Mouse (Mus musculus) retina, embryonic 14.5 days (tissue): ENCODE results near the gene Cdhr5.
A peak's percentile ranks its signal among the peaks of the same experiment; 100 is the strongest.

ENCODE experiments used
- DNase-seq: peaks from one replicate; pipeline ENCODE4 v3.0.0-alpha.2; 2015; ENCODE audit warnings: low spot score

Cdhr5 gene

GRCm38 (mm10) chr7:141276546-141276945 lies at the start of gene Cdhr5:
Gene Cdhr5 (minus strand): TSS chr7:141276786.
- no peak for DNase-seq

GRCm38 (mm10) chr7:141324686-141325085 lies 48.1 kb upstream of the Cdhr5 start:
- DNase-seq, result no peak

GRCm38 (mm10) chr7:141319446-141319845 lies 42.9 kb upstream of the Cdhr5 start:
- no peak for DNase-seq

GRCm38 (mm10) chr7:141317619-141318132 lies 41.1 kb upstream of the Cdhr5 start:
- DNase-seq, result no peak

- peak; percentile 46 for DNase-seq
These were observed 39.4 kb upstream of the Cdhr5 start for GRCm38 (mm10) chr7:141315974-141316373.

GRCm38 (mm10) chr7:141315076-141315475 lies 38.5 kb upstream of the Cdhr5 start:
- no peak for DNase-seq

- DNase-seq, result no peak
These were observed 37.8 kb upstream of the Cdhr5 start for GRCm38 (mm10) chr7:141314416-141314815.

GRCm38 (mm10) chr7:141304537-141304936 lies 28.0 kb upstream of the Cdhr5 start:
- DNase-seq, result no peak

GRCm38 (mm10) chr7:141302702-141303268 lies 26.2 kb upstream of the Cdhr5 start:
- no peak for DNase-seq

GRCm38 (mm10) chr7:141301386-141301785 lies 24.8 kb upstream of the Cdhr5 start:
- no peak for DNase-seq

- no peak for DNase-seq
These were observed 22.6 kb upstream of the Cdhr5 start for GRCm38 (mm10) chr7:141299175-141299574.

GRCm38 (mm10) chr7:141297926-141298650 lies 21.5 kb upstream of the Cdhr5 start:
- DNase-seq, result no peak

GRCm38 (mm10) chr7:141294479-141294878 lies 17.9 kb upstream of the Cdhr5 start:
- peak; percentile 12 for DNase-seq

- DNase-seq, result peak; percentile 55
These were observed 17.4 kb upstream of the Cdhr5 start for GRCm38 (mm10) chr7:141293852-141294471.

- peak; percentile 32 for DNase-seq
These were observed 16.2 kb upstream of the Cdhr5 start for GRCm38 (mm10) chr7:141292583-141293388.

- DNase-seq, result peak; percentile 52
These were observed 15.5 kb upstream of the Cdhr5 start, which contains the start of gene Drd4 for GRCm38 (mm10) chr7:141291921-141292582. Gene Drd4 (plus strand): TSS chr7:141292006.

- DNase-seq, result no peak
These were observed 11.5 kb upstream of the Cdhr5 start for GRCm38 (mm10) chr7:141288042-141288441.

- no peak for DNase-seq
These were observed 6.2 kb upstream of the Cdhr5 start for GRCm38 (mm10) chr7:141282756-141283155.

- no peak for DNase-seq
These were observed 4.9 kb upstream of the Cdhr5 start for GRCm38 (mm10) chr7:141281442-141281841.

- peak; percentile 68 for DNase-seq
These were observed 2.4 kb upstream of the Cdhr5 start, which contains the start of gene Sct for GRCm38 (mm10) chr7:141278766-141279590. Gene Sct (minus strand): TSS chr7:141279133.
